Mouse (Mus musculus) urinary bladder, adult 18-20 months (tissue): Measurements from ENCODE around the gene Enpp5.

Experiments used
- DNase-seq, 2 experiments: peaks; one replicate each; pipeline ENCODE4 v3.0.0; 2022; ENCODE audit warnings: low spot score in 2 of 2, mixed read lengths in 2 of 2

Gene Enpp5

GRCm38 (mm10) chr17:44091512-44091911, 12.9 kb downstream of the Enpp5 start:
- no peak for DNase-seq

GRCm38 (mm10) chr17:44100486-44100885, 21.9 kb downstream of the Enpp5 start:
- no peak for DNase-seq

- DNase-seq: no peak
These were observed 22.3 kb downstream of the Enpp5 start for GRCm38 (mm10) chr17:44100906-44101305.

GRCm38 (mm10) chr17:44101961-44102360, 23.3 kb downstream of the Enpp5 start:
- no peak for DNase-seq

- DNase-seq: peak; percentile 83 to 85
These were observed 26.9 kb downstream of the Enpp5 start, which contains the start of gene Enpp4 for GRCm38 (mm10) chr17:44105287-44106138. Gene Enpp4, minus strand, starts transcription at chr17:44105809.

GRCm38 (mm10) chr17:44108331-44108730, 29.7 kb downstream of the Enpp5 start:
- no peak for DNase-seq

GRCm38 (mm10) chr17:44116584-44116983, 38.0 kb downstream of the Enpp5 start:
- no peak for DNase-seq

GRCm38 (mm10) chr17:44117721-44118120, 39.1 kb downstream of the Enpp5 start:
- no peak for DNase-seq

- no peak for DNase-seq
These were observed 39.6 kb downstream of the Enpp5 start for GRCm38 (mm10) chr17:44118231-44118630.

- DNase-seq: peak; percentile 23 to 30
These were observed 42.9 kb downstream of the Enpp5 start for GRCm38 (mm10) chr17:44121366-44122100.

GRCm38 (mm10) chr17:44129092-44129750, 50.6 kb downstream of the Enpp5 start:
- DNase-seq: no peak

GRCm38 (mm10) chr17:44130429-44130828, 51.8 kb downstream of the Enpp5 start:
- DNase-seq: peak; percentile 44 to 61

- no peak for DNase-seq
These were observed 55.5 kb downstream of the Enpp5 start for GRCm38 (mm10) chr17:44134106-44134505.

- no peak for DNase-seq
These were observed 55.9 kb downstream of the Enpp5 start for GRCm38 (mm10) chr17:44134545-44134944.

GRCm38 (mm10) chr17:44136018-44136417, 57.4 kb downstream of the Enpp5 start:
- DNase-seq: no peak
